Mouse (Mus musculus) limb, embryonic 14.5 days (tissue): ENCODE data around the gene Vti1a. TPM values are rescaled to one million over a fixed set of nuclear protein-coding genes. Genes with fewer than 3 reads are reported as not detected.

Source experiments
- ATAC-seq: fragments of 200-750 bp; cut with Nextera tagmentation; 2 replicates; pipeline ENCODE4 v1.8.0; 2017; ENCODE audit warnings: low read depth, moderate number of reproducible peaks, moderate TSS enrichment; ENCODE audit not compliant: low FRiP score
- DNase-seq: peaks from one replicate; pipeline ENCODE4 v3.0.0-alpha.2; 2015; ENCODE audit warnings: low spot score
- H3K27ac ChIP-seq: fragments of 300-500 bp; sonication (generic); replicated peaks from 2 replicates; pipeline ENCODE4 v1.5.1; 2014; ENCODE audit warnings: low read depth, mild to moderate bottlenecking, low read length, moderate library complexity, mixed read lengths
- H3K27me3 ChIP-seq: fragments of 300-500 bp; sonication (generic); 2 replicates; pipeline ENCODE4 v1.6.1; 2014; ENCODE audit warnings: low read length, mixed read lengths; ENCODE audit not compliant: control insufficient read depth, insufficient read depth
- H3K36me3 ChIP-seq: fragments of 300-500 bp; sonication (generic); 2 replicates; pipeline ENCODE4 v1.6.1; 2014; ENCODE audit warnings: mild to moderate bottlenecking, low read length, moderate library complexity, mixed read lengths; ENCODE audit not compliant: control insufficient read depth, insufficient read depth
- H3K4me1 ChIP-seq: fragments of 300-500 bp; sonication (generic); 2 replicates; pipeline ENCODE4 v1.6.1; 2014; ENCODE audit warnings: antibody characterized with exemption, low read length, mixed read lengths; ENCODE audit not compliant: control insufficient read depth, insufficient read depth
- H3K4me2 ChIP-seq: fragments of 300-500 bp; sonication (generic); replicated peaks from 2 replicates; pipeline ENCODE4 v1.6.1; 2014; ENCODE audit warnings: low read depth, mild to moderate bottlenecking, low read length, moderate library complexity; ENCODE audit not compliant: severe bottlenecking
- H3K4me3 ChIP-seq: fragments of 300-500 bp; sonication (generic); replicated peaks from 2 replicates; pipeline ENCODE4 v1.5.1; 2014; ENCODE audit warnings: low read length
- H3K9ac ChIP-seq: fragments of 300-500 bp; sonication (generic); 2 replicates; pipeline ENCODE4 v1.6.1; 2014; ENCODE audit warnings: mild to moderate bottlenecking, low read depth, low read length, moderate library complexity; ENCODE audit not compliant: severe bottlenecking
- H3K9me3 ChIP-seq: fragments of 300-500 bp; sonication (generic); 2 replicates; pipeline ENCODE4 v1.6.1; 2016; ENCODE audit warnings: low read length; ENCODE audit not compliant: control insufficient read depth
- POLR2A ChIP-seq: fragments of 200-500 bp; IDR thresholded peaks from 2 replicates; pipeline ENCODE4 v1.8.0; 2012; ENCODE audit warnings: inconsistent platforms, mild to moderate bottlenecking, moderate library complexity, borderline replicate concordance; ENCODE audit not compliant: insufficient read depth, insufficient read length; ENCODE audit errors: extremely low read depth
- WGBS: fragments of 180-500 bp; shearing (Covaris S2); extraction: QIAGEN DNeasy Blood & Tissue Kit; methylation state at CpG from one replicate; pipeline ENCODE4 v1.1.7; 2014; 5-methylcytosine and 5-hydroxymethylcytosine counted together
- polyA plus RNA-seq, 2 experiments: library from polyadenylated mRNA; depleted of rRNA in 1 of 2; stranded (reverse) in 1 of 2; unstranded in 1 of 2; fragments of >200 nt; fragmentation: Nextera tagmentation in 1 of 2; extraction: Ambion mirVana in 1 of 2; gene quantifications; 2 replicates each; pipeline versions ENCODE4 v1.2.1 to v1.2.3; 2012 to 2014

Vti1a gene
- polyA plus RNA-seq, 2 experiments, result 14.7 to 22.8 TPM

GRCm38 (mm10) chr19:55469301-55470051 is 153.4 kb downstream of the Vti1a start:
- H3K27me3 ChIP-seq, result no peaks in the 10 kb centered on the region
- H3K9ac ChIP-seq, result no peak overlapping the region
- H3K9me3 ChIP-seq, result no peaks in the 10 kb centered on the region
- DNase-seq (no peak), ATAC-seq (no peak)
- TF ChIP-seq POLR2A, result no peak
- no peak overlapping the region for H3K4me2 ChIP-seq
- no peak overlapping the region for H3K4me3 ChIP-seq
- whole genome bisulfite sequencing, result 69% methylated on average over 21 of the region's 21 CpGs
- H3K36me3 ChIP-seq, result no peaks in the 10 kb centered on the region
- H3K4me1 ChIP-seq, result no peaks in the 10 kb centered on the region
- no peak overlapping the region for H3K27ac ChIP-seq

GRCm38 (mm10) chr19:55472582-55472981 is 156.5 kb downstream of the Vti1a start:
- Histone ChIP-seq H3K9me3 (no peaks in the 10 kb centered on the region), H3K36me3 (no peaks in the 10 kb centered on the region), H3K27me3 (no peaks in the 10 kb centered on the region), H3K9ac (no peak overlapping the region), H3K4me1 (no peaks in the 10 kb centered on the region), H3K4me2 (no peak overlapping the region), H3K27ac (no peak overlapping the region), H3K4me3 (no peak overlapping the region)
- 62% methylated on average over 8 of the region's 8 CpGs for WGBS
- DNase-seq, result no peak
- ATAC-seq, result no peak
- no peak for TF ChIP-seq POLR2A

GRCm38 (mm10) chr19:55474225-55474624 is 158.1 kb downstream of the Vti1a start:
- TF ChIP-seq POLR2A, result no peak
- Histone ChIP-seq H3K4me3 (no peak overlapping the region), H3K9me3 (no peaks in the 10 kb centered on the region), H3K4me2 (no peak overlapping the region), H3K27me3 (no peaks in the 10 kb centered on the region), H3K4me1 (no peaks in the 10 kb centered on the region), H3K36me3 (no peaks in the 10 kb centered on the region), H3K9ac (no peak overlapping the region), H3K27ac (no peak overlapping the region)
- no peak for ATAC-seq
- no peak for DNase-seq
- WGBS, result 68% methylated on average over 6 of the region's 6 CpGs

GRCm38 (mm10) chr19:55480526-55480925 is 164.4 kb downstream of the Vti1a start:
- Histone ChIP-seq H3K27me3 (no peaks in the 10 kb centered on the region), H3K27ac (no peak overlapping the region), H3K9ac (no peak overlapping the region), H3K4me3 (no peak overlapping the region), H3K9me3 (no peaks in the 10 kb centered on the region), H3K4me1 (no peaks in the 10 kb centered on the region; the same call in 1 of the 2 replicates), H3K36me3 (no peaks in the 10 kb centered on the region), H3K4me2 (no peak overlapping the region)
- no peak for TF ChIP-seq POLR2A
- no peak for ATAC-seq
- DNase-seq, result no peak
- 74% methylated on average over 5 of the region's 5 CpGs for WGBS

- WGBS, result 9% methylated on average over 5 of the region's 5 CpGs
- Histone ChIP-seq H3K27ac (no peak overlapping the region), H3K4me2 (no peak overlapping the region), H3K9me3 (no peaks in the 10 kb centered on the region), H3K36me3 (no peaks in the 10 kb centered on the region), H3K4me1 (no peaks in the 10 kb centered on the region; the same call in 1 of the 2 replicates), H3K4me3 (no peak overlapping the region), H3K9ac (no peak overlapping the region), H3K27me3 (no peaks in the 10 kb centered on the region)
- DNase-seq (no peak), ATAC-seq (no peak)
- TF ChIP-seq POLR2A, result no peak
Measured at GRCm38 (mm10) chr19:55481308-55481707, 165.2 kb downstream of the Vti1a start.
